Mouse (Mus musculus): ENCODE data around the gene Zfp36l1.

The Zfp36l1 gene

DNA sequence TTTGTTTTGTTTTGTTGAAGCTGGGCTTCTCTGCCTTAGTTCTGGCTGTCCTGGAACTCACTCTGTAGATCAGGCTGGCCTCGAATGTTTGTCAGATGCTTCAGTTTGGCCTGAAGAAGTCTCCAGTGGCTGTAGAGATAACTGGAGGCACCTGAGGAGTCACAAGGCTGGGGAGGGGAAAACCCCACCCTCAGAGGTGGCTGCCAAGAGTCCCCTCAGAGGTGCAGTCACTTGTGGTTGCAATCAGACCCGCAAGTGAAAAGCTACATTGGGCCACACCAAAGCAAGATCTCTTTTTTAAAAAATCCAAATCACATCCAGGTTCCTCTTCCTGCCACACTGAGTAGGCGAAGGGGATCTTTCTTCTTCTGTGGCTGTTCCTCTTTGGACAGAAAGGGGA, 43.8 kb downstream of the Zfp36l1 start:
- DNase-seq (ENCODE audit: low spot score in 2 of 2) = no peak

- no peak for DNase-seq (ENCODE audit: low spot score in 2 of 2)
These were observed 44.8 kb downstream of the Zfp36l1 start for GRCm38 (mm10) chr12:80068016-80068415.

- DNase-seq (ENCODE audit: low spot score in 2 of 2) = no peak
These were observed 47.8 kb downstream of the Zfp36l1 start for GRCm38 (mm10) chr12:80065049-80065448.

GRCm38 (mm10) chr12:80064306-80064705, 48.5 kb downstream of the Zfp36l1 start:
- DNase-seq (ENCODE audit: low spot score in 2 of 2) = no peak

- DNase-seq (ENCODE audit: low spot score in 2 of 2) = no peak
These were observed 49.2 kb downstream of the Zfp36l1 start for GRCm38 (mm10) chr12:80063402-80064150.

DNA sequence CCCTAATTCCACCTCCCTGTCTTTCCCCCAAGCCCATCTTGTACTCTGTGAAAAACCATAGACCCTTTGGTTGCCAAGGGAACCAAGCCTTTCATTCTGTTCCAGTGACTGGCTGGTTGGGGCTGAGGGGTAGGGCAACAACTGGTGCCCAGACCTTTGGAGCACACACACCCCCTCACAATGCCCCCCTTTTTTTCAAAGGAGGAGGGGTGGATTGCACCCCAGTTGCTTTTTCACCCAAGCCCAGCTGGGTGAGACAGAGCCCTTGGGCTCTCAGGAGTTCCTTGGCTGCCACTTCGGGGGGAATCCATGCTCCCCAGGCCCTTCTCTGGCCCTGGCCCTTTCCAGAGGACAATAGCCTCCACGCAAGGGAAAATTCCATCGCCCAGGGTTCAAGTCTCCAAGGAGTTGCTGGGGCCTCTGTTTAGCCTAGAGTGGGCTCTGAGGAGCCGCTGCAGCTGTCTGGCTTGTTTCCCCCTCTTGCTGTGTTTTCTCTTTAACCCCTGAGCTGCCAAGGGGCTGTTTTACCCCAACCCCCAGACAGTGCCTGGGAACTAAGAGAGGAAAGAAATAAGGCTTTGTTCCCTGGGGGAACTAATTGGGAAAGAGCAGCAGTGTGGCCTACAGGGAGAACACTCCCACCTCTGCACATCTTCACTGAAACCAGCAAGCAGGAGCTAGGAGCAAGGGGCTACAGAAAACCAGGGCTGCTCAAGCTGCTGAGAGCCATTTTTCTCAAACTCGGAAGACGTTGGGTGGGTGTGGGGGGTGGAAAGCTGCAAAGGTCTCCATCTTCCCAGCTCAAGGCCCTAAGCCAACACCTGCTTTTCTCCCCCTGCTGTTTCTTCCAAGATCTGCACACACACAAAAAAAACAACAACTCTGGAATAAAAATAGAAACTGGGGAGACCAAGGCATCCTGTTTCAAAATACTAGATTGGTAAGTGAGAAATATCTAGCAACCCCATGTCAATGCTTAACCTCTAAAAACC, 50.1 kb downstream of the Zfp36l1 start:
- peak in 1 of 2 experiments; percentile 27 for DNase-seq (ENCODE audit: low spot score in 2 of 2)

- DNase-seq (ENCODE audit: low spot score in 2 of 2) = no peak
These were observed 51.0 kb downstream of the Zfp36l1 start for GRCm38 (mm10) chr12:80061810-80062209.

- DNase-seq (ENCODE audit: low spot score in 2 of 2) = no peak
These were observed 52.0 kb downstream of the Zfp36l1 start for GRCm38 (mm10) chr12:80060809-80061208.

DNA sequence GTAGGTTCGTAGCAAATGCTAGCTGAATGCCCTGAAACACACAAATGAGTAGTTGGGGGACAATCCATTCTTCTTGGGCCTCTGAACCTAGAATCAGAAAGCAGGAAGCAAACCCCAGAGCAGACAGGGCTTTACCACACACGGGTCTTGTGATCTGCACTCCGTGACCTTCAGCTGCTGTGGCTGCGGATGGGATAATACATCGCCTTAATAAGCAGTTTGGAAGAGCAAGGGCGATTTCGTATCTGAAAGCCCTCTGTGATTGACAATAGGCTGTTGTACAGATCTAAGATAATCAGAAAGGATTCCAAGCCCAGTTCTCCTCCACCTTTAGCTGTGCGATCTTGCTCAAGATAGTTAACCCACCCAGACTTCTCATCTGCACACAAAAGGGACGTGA, 52.5 kb downstream of the Zfp36l1 start:
- DNase-seq (ENCODE audit: low spot score in 2 of 2) = no peak

- no peak for DNase-seq (ENCODE audit: low spot score in 2 of 2)
These were observed 53.0 kb downstream of the Zfp36l1 start for GRCm38 (mm10) chr12:80059773-80060328.

All from frontal cortex, postnatal 25 days (tissue).